Mouse (Mus musculus) inflammation-experienced regulatory T-cells (primary cell): ENCODE measurements around the gene Hoxa7. TPM values are rescaled to one million over a fixed set of nuclear protein-coding genes. Genes with fewer than 3 reads are reported as not detected.

Experiments
- polyA plus RNA-seq, 2 experiments: library from polyadenylated mRNA; unstranded; fragments of 100-300 nt; shearing (Covaris generic); gene quantifications; one replicate each; pipeline ENCODE4 v1.2.1; 2017

Hoxa7 gene
- 1 to 10 TPM; 1.5 to 4.1 TPM for polyA plus RNA-seq

GRCm38 (mm10) chr6:52221337-52221992 is at the start of gene Hoxa7:
TSS of gene Hoxa7 (minus strand) at chr6:52221854.

GRCm38 (mm10) chr6:52260654-52261575 is 39.3 kb upstream of the Hoxa7 start, which contains the start of gene Hoxa13:
TSS of gene Hoxa13 (minus strand) at chr6:52260880.

GRCm38 (mm10) chr6:52245757-52246142 is 24.1 kb upstream of the Hoxa7 start, which contains the start of gene Hoxa11:
TSS of gene Hoxa11 (minus strand) at chr6:52245810.

DNA sequence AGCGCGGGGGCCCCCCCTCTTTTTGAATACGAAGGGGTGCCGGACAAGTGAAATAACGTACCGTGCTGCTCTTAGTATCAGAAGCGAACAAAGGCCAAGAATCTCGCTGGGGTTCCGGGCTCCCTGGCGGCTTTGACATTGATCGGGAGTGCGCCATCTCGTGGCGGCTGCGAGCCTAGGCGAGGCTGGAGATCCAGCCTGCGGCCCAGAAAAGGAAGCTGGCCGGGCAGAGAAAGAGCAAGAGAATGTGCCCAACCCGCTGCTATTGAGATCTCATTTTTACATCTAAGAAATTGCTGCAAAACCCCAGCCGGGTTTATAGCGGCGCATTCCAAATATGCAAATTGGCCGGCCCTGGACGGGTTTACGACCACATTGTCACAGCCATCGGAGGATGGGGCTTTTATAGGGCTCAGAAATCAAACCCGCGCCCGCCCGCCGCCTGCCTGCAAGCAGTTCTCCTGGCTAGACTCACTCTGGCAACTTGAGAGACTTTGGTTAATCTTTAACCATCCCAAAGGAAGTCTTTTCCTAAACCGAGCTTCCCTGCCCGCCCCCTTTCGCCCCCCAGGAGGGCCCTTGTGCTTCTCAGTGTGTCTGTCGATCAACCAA is 18.8 kb upstream of the Hoxa7 start, which contains the start of gene Hoxa10:
Gene Hoxa10, minus strand, starts transcription at position 466 of the 612 bp plus-strand sequence.

DNA sequence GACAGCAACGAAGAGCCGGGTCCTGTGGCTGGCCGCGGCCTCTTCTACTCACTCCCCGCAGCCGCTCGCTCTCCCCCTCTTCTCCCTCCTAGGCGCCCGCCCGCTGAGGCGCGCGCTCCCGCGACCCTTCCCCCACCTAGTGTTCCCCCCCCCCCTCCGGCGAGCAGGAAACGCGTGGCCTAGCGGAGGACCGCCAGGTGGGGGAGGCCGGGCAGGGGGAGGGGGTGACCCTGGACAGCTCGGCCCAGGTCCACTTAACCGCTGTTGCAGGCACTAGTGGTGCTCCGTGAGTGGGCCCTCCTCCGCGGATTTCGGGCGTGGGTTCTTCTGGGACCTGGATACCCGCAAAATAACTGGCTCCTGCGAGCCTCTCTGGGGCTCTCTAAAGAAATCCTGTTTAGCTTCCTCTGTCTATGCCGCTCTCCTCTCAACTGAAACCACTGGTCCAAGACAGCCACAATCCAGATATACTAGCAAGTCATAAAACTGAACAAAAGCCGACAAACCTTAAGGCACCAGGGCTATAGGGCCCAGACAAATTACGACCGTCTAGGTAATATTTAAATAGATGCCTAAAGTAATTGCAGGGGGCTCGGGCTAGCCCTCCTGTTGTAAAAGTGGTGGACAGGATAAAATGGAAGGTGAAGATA is 9.0 kb upstream of the Hoxa7 start, which contains the start of gene Hoxa9:
Gene Hoxa9, minus strand, starts transcription at position 574 of the 650 bp plus-strand sequence.

GRCm38 (mm10) chr6:52213119-52213986 is 8.3 kb downstream of the Hoxa7 start, which contains the start of the genes Hoxa3 and Gm28308:
TSS of gene Hoxa3 (minus strand) at chr6:52213336.
TSS of gene Gm28308 (minus strand) at chr6:52213339.

GRCm38 (mm10) chr6:52208072-52208867 is 13.4 kb downstream of the Hoxa7 start, which contains the start of gene Hoxa6:
TSS of gene Hoxa6 (minus strand) at chr6:52208722.

GRCm38 (mm10) chr6:52204050-52204752 is 17.5 kb downstream of the Hoxa7 start, which contains the start of gene Hoxa5:
TSS of gene Hoxa5 (minus strand) at chr6:52204587.

GRCm38 (mm10) chr6:52190906-52191810 is 30.5 kb downstream of the Hoxa7 start, which contains the start of gene Hoxa4:
TSS of gene Hoxa4 (minus strand) at chr6:52191753.

DNA sequence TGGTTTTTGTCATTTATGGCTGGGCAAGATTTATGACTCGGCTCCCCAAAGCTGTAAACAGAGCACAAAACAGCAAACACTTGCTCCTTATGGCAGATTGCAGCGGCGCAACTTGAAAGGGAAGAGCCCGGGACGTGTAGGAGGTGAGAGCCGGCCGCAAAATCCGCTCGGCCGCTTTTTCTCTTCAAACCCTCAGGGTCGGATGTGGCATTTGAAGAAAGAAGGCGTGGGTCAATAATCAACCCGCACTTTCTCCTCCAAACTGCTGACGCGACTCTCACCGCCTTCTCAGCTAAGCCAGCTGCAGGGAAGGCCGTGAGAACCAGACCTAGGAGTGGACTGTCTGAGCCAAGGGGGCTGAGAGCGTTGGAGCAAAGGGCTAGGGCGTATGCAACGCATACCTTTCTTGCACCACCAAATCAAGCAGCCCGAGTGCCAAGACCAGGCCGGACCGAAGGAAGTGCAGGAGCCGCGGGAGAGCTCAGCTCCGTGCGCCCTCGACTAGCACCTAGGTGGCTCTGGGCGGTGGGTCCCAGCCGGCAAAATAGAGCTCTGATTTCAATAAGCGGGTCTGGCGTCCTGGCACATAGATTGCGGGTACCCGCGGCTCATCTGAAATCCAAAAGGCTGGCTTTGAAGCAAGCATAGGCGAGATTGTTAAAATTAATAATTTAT is 44.5 kb downstream of the Hoxa7 start, which contains the start of gene 5730596B20Rik:
Gene 5730596B20Rik, plus strand, starts transcription at position 438 of the 675 bp plus-strand sequence.

DNA sequence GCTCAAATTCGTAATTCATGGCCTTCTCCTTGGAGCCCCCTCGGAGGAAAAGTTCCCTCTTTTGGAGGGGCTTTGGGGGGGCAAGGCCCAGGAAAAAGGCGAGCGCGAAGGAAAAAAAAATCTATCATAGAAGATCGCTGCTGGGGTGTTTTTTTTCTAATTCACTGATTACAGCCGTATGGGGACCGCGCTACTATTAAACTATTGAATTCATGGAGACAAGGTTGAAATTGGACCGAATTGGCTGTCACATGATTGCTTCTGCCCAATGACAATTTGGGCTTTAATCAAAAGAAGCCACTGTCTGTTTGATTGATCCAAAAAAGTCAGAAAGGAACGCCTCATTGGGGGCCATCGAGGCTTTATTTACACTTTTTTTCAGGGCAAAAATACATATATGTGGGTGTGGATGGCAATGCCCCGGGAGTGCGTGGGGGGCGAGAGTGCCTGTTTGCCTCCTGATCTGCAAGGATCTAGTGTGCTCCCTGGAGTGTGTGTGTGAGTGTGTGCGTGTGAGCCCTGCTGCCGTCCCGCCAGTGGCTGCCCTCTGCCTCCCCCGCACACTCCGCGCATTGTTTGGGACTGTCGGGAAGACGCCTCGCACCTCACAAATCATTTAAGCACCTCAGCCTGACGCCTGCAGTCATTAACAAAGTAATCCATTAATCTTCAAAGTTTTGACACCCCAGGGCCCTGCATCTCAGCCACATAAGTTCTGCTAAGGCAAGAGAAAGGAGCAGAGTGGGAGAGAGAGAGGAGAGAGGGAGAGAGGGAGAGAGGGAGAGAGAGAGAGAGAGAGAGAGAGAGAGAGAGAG is 56.8 kb downstream of the Hoxa7 start, which contains the start of gene Hoxa2:
Gene Hoxa2, minus strand, starts transcription at position 206 of the 815 bp plus-strand sequence.

Other genes starting within 250 kb of the Hoxa7 start
- 10 to 100 TPM; 24.9 to 25.9 TPM for gene Skap2, start 209.3 kb downstream of the Hoxa7 start, polyA plus RNA-seq
- gene Hoxa1, start 63.5 kb downstream of the Hoxa7 start, polyA plus RNA-seq: not detected
- gene Hoxa2, start 57.0 kb downstream of the Hoxa7 start, polyA plus RNA-seq: under 1 TPM in 1 of 2 experiments, not detected in 1; 0.37 TPM
- gene 5730596B20Rik, start 44.4 kb downstream of the Hoxa7 start, polyA plus RNA-seq: under 1 TPM; 0.13 to 0.47 TPM
- not detected for gene Hoxa4, start 30.1 kb downstream of the Hoxa7 start, polyA plus RNA-seq
- gene Hoxa5, start 17.3 kb downstream of the Hoxa7 start, polyA plus RNA-seq: under 1 TPM in 1 of 2 experiments, not detected in 1; 0.39 TPM
- gene Hoxa6, start 13.1 kb downstream of the Hoxa7 start, polyA plus RNA-seq: under 1 TPM in 1 of 2 experiments, not detected in 1; 0.98 TPM
- under 1 TPM; 0.37 to 0.77 TPM for gene Hoxa3, start 8.5 kb downstream of the Hoxa7 start, polyA plus RNA-seq
- not detected for gene Gm28308, start 8.5 kb downstream of the Hoxa7 start, polyA plus RNA-seq
- gene Hoxa9, start 9.2 kb upstream of the Hoxa7 start, polyA plus RNA-seq: 1 to 10 TPM in 1 of 2 experiments, under 1 TPM in 1; 0.51 to 4.0 TPM
- under 1 TPM; 0.22 to 0.30 TPM for gene Hoxa10, start 19.0 kb upstream of the Hoxa7 start, polyA plus RNA-seq
- not detected for gene Hoxa11, start 24.0 kb upstream of the Hoxa7 start, polyA plus RNA-seq
- gene Hoxa13, start 39.0 kb upstream of the Hoxa7 start, polyA plus RNA-seq: not detected
- gene Evx1, start 91.6 kb upstream of the Hoxa7 start, polyA plus RNA-seq: under 1 TPM in 1 of 2 experiments, not detected in 1; 0.65 TPM